Mouse (Mus musculus) testis, adult 2 months (tissue): ENCODE results near the gene Epsti1.

Source experiments
- CTCF ChIP-seq: fragments of 200-500 bp; IDR thresholded peaks from 2 replicates; pipeline ENCODE4 v1.5.1; 2012; ENCODE audit warnings: low read depth, mild to moderate bottlenecking, inconsistent platforms, low read length, moderate library complexity; ENCODE audit not compliant: control insufficient read depth, insufficient read depth, insufficient replicate concordance
- POLR2A ChIP-seq: fragments of 200-500 bp; IDR thresholded peaks from 2 replicates; pipeline ENCODE4 v1.6.1; 2012; ENCODE audit warnings: low read depth, mild to moderate bottlenecking, inconsistent platforms, low read length, moderate library complexity; ENCODE audit not compliant: control insufficient read depth

DNA sequence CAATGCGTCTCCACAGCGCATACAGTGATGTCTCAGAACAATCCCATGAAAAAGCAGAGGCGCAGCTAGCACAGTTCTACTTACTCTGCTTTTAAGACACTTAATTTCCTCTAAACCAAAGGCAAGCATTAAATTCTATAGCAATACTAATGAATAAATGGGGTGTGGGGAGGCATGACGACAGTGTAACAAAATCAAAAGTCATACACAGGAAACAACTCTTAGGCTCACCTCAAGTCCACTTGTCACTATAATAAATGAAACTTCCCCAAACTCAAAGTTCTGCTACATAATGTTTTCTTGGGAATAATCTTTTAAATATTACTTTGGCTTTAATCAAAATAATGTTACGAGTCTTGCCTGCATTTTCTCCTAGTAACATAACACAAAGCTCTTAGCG lies 39.5 kb upstream of the Epsti1 start:
- TF ChIP-seq CTCF (no peak), POLR2A (no peak)
